Mouse (Mus musculus) left cerebral cortex, adult 8-10 months (tissue): ENCODE measurements around the gene Ly6g6e. TPM values are rescaled to one million over a fixed set of nuclear protein-coding genes. Genes with fewer than 3 reads are reported as not detected.

ENCODE experiments used
- DNase-seq, 2 experiments: peaks; one replicate each; pipeline ENCODE4 v3.0.0; 2022; ENCODE audit warnings: low spot score in 2 of 2
- total RNA-seq, 4 experiments: library from RNA; stranded (reverse); gene quantifications; 2 replicates each; pipeline ENCODE4 v1.2.4; 2022

Gene Ly6g6e
- total RNA-seq, 4 experiments from 2014 or later = 3.7 to 4.9 (median 4.0) TPM

DNA sequence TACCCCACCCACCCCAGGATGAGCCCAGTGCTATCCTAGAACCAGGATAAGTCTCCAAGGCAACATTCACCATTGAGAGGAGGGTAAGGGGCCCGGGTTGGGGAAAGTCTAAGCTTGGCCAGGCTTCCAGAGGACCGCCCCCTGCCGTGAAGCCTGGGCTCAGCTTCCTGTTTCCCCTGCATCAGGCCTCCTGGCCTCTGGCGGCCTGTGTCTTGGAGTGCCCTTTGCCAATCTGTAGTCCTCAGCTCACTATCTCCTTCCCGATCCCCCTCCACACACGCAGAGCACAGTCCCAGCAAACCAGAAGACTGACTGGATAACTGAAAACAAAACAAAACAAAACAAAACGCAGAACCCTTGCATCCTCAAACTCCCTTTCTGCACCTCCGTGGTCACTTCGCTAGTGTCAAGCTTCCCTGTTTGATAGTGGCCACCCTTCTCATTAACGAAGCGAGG lies 27.1 kb upstream of the Ly6g6e start, which contains the start of gene Clic1:
Clic1 (plus strand) TSS at position 406 of the 456 bp plus-strand sequence.
- DNase-seq = no peak

- no peak for DNase-seq
Observed at GRCm38 (mm10) chr17:35050126-35050750, 26.5 kb upstream of the Ly6g6e start.

GRCm38 (mm10) chr17:35051156-35052086 lies 25.3 kb upstream of the Ly6g6e start:
- DNase-seq = no peak

DNA sequence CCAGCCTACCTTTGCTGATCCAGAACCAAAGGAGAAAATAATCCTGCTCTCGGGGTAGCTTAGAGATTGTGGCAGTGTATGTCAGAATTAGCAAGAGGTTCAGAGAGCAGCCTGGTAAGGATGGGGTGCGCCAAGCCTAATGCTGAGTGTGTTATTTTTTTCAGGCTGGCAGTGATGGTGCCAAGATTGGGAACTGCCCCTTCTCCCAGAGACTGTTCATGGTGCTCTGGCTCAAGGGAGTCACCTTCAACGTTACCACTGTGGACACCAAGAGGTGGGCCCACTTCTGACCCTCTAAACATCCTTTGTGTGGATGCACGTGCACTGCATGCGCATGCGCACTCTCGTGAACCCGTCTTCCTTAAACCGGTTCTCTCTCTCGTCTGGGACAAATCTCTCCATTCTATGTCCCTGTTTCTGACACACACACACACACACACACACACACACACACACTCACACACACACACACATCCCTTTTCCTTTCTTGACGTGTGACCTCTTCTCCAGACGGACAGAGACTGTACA lies 24.4 kb upstream of the Ly6g6e start:
- no peak for DNase-seq

GRCm38 (mm10) chr17:35055691-35056495 lies 20.8 kb upstream of the Ly6g6e start:
- no peak for DNase-seq

DNA sequence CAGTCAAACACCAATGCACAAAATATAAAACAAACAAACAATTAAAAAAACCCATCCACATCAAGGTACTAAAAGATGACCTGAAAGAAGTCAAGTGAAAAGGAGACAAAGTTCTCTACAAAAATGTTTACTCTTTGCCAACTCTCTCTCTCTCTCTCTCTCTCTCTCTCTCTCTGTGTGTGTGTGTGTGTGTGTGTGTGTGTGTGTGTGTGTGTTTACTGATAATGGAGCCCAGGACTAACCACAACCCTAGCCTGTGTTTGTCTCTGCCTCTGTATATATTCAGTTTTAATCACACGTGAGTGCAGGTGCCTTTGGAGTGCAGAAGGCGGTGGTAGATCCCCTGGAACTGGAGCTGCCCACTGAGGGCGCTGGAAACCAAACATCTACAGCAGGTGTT lies 19.6 kb upstream of the Ly6g6e start:
- no peak for DNase-seq

DNA sequence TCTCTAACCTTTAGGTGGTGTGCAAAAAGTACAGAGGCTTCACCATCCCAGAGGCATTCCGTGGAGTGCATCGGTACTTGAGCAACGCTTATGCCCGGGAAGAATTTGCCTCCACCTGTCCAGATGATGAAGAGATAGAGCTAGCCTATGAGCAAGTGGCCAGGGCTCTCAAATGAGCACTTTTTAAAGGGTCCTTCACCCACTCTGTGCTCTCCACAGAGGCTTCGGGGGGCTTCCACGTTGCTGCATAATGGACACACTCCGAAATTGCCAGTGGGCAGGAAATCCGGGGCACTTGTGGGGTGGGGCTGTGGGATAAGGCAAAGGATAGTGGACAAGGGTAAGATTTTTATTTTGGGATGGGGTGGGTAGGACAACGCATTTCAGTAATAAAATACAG lies 18.4 kb upstream of the Ly6g6e start:
- DNase-seq = no peak

- DNase-seq = peak; percentile 45 to 51
Observed at GRCm38 (mm10) chr17:35058911-35059892, 17.5 kb upstream of the Ly6g6e start, which contains the start of gene Ddah2. Gene Ddah2, plus strand, starts transcription at chr17:35059035.

- no peak for DNase-seq
Observed at GRCm38 (mm10) chr17:35060071-35060470, 16.6 kb upstream of the Ly6g6e start.

GRCm38 (mm10) chr17:35060737-35061297 lies 15.9 kb upstream of the Ly6g6e start:
- no peak for DNase-seq

DNA sequence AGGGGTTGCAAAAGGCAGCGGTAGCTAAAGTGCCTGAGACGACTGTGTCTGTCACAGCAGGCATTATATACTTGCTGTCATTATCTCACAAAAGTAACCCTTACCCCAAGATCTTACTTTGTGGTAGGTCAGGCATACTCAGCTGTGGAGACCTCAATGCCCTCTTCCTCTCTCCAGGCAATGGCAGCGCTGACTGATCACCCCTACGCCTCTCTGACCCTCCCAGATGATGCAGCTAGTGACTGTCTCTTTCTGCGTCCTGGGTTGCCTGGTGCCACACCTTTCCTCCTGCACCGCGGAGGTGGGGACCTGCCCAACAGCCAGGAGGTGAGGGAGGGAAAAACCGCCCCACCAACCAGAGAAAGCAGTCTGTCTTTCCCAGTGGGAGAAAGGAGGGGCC lies 15.4 kb upstream of the Ly6g6e start:
- DNase-seq = no peak

- no peak for DNase-seq
Observed at GRCm38 (mm10) chr17:35063466-35063865, 13.2 kb upstream of the Ly6g6e start.

DNA sequence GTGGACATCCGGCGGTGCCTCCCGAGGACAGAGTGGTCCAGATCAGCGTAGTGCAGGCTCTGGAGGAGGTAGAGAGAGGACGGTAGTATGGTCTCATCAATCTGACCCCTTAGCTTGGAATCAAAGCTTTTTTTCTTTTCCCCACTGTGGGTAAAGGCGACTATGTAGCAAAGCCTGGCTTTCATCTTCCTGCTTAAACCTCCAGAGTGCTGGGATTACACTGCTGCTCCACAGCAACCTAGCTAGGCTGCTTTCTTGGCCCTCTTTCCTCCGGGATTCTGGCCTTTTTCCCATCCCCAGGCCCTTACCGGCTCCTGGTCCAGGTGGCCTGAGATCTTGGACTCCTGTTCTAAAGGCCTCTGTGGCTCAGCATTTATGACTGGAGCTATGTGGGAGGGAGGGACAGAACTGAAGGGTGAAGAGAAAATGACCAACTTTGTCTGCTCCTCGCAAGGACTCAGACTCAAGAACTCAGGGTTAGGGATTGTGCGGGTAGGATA lies 12.3 kb upstream of the Ly6g6e start:
- DNase-seq = no peak

GRCm38 (mm10) chr17:35064951-35065947 lies 11.5 kb upstream of the Ly6g6e start, which contains the start of gene Ly6g6c:
Gene Ly6g6c, plus strand, starts transcription at chr17:35065388.
- no peak for DNase-seq

DNA sequence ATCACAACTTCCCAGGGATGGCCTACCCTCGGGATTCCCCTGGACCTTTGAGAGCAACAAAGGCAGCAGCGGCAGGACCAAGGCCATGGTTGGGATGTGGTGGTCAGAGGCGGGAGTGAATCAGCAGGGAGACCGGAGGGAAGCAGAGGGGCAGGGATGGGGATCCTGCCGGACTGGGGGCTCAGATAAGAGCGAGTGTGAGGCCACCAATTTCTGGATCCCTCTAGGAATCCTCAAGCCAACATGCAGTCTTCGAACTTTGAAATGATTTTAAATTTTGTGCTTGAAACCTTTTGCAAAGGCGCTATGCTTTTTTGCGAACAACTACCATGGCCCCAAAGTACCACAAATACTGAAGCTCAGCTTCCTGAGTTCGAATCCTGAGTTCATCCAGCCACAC lies 10.6 kb upstream of the Ly6g6e start, which contains the start of gene Mpig6b:
Mpig6b (minus strand) TSS at position 101 of the 400 bp plus-strand sequence.
- DNase-seq = no peak

DNA sequence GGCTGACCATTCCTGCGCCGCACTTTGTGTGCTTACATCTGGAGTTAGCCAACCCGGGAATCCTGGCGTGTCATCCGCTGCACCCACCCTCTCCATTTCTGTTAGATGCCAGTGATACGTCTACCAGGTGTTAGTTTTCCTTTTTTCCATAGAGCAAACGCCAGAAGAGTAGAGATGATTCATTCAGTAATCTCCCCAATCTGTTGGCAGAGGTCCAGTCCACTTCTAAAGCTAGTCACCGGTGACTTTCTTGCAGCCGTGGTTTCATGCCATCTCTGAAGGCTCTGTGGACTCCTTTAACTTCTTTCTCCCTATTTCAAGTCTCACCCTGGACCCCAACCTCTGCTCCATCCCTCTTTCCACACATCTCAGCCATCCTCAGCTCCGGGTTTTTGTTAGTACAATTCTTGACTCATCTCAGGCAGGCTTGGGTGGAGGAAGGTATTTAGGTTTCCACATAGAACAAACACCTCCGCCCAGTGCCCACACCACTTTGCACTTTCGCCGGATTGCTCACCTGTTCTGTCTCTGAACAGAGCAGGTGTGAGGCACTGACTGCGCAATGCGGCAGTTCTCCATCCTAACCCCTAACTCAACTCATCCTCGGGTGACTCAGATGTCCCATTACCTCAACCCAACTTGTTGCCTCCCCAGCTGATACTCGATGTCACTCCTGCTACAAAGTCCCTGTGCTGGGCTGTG lies 8.3 kb upstream of the Ly6g6e start:
- DNase-seq = no peak

DNA sequence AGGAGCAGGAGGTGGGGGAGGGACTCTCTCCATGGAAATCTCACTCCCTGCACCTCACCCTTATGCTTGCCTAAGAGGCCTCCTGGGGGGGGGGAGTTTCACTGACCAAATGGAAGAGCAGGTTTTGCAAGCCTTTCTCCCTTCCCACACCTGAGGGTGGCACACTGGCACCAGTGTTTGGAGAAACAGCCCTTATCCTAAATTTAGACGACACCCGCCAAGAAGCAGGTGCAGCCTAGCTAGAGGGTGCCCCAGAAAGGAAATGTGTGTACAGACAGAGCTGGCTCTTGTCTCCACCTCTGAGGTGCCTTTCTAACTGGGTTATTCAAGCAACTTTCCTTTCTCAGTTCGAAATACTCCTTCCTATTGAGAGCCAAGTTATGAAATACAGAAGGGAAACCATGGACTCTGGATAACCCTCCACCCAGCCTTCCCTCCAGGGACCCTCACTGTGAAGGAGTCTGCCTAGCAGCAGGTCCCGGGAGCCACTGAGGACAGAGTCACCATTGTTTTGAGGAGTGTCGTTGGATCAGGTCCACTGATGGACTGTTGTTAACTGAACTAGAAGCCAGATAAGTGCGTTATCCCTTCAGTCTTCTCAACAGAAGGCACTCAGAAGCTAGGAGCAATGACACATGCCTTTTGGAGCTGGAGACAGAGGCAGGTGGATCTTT lies 6.0 kb upstream of the Ly6g6e start:
- DNase-seq = no peak
